Mouse (Mus musculus) embryonic facial prominence, embryonic 14.5 days (tissue): ENCODE measurements around the gene Tor2a. TPM values are rescaled to one million over a fixed set of nuclear protein-coding genes. Genes with fewer than 3 reads are reported as not detected.

Source experiments
- ATAC-seq: fragments of 200-750 bp; cut with Nextera tagmentation; 2 replicates; pipeline ENCODE4 v1.8.0; 2017; ENCODE audit warnings: low read depth, moderate number of reproducible peaks, moderate TSS enrichment
- DNase-seq: peaks from one replicate; pipeline ENCODE4 v3.0.0-alpha.2; 2015; ENCODE audit warnings: low spot score
- H3K27ac ChIP-seq: fragments of 300-500 bp; sonication (generic); replicated peaks from 2 replicates; pipeline ENCODE4 v1.5.1; 2014; ENCODE audit warnings: low read depth, mild to moderate bottlenecking, low read length, moderate library complexity
- H3K27me3 ChIP-seq: fragments of 300-500 bp; sonication (generic); replicated peaks from 2 replicates; pipeline ENCODE4 v1.6.1; 2014; ENCODE audit warnings: low read length; ENCODE audit not compliant: control insufficient read depth, insufficient read depth
- H3K36me3 ChIP-seq: fragments of 300-500 bp; sonication (generic); 2 replicates; pipeline ENCODE4 v1.6.1; 2014; ENCODE audit warnings: low read length, mixed read lengths; ENCODE audit not compliant: control insufficient read depth, insufficient read depth
- H3K4me1 ChIP-seq: fragments of 300-500 bp; sonication (generic); 2 replicates; pipeline ENCODE4 v1.6.1; 2014; ENCODE audit warnings: antibody characterized with exemption, low read length; ENCODE audit not compliant: control insufficient read depth, insufficient read depth
- H3K4me2 ChIP-seq: fragments of 300-500 bp; sonication (generic); 2 replicates; pipeline ENCODE4 v1.6.1; 2014; ENCODE audit warnings: low read depth, mild to moderate bottlenecking, low read length, moderate library complexity, mixed read lengths
- H3K4me3 ChIP-seq: fragments of 300-500 bp; sonication (generic); 2 replicates; pipeline ENCODE4 v1.5.1; 2014; ENCODE audit warnings: low read depth, mild to moderate bottlenecking, low read length
- H3K9ac ChIP-seq: fragments of 300-500 bp; sonication (generic); 2 replicates; pipeline ENCODE4 v1.6.1; 2014; ENCODE audit warnings: low read depth, mild to moderate bottlenecking, low read length, moderate library complexity, mixed read lengths
- H3K9me3 ChIP-seq: fragments of 300-500 bp; sonication (generic); 2 replicates; pipeline ENCODE4 v1.6.1; 2016; ENCODE audit warnings: low read length; ENCODE audit not compliant: control insufficient read depth
- WGBS: fragments of 180-500 bp; shearing (Covaris S2); extraction: QIAGEN DNeasy Blood & Tissue Kit; methylation state at CpG from one replicate; pipeline ENCODE4 v1.1.7; 2014; 5-methylcytosine and 5-hydroxymethylcytosine counted together
- polyA plus RNA-seq: library from polyadenylated mRNA; unstranded; fragments of >200 nt; fragmentation: Nextera tagmentation; extraction: Ambion mirVana; gene quantifications from 2 replicates; pipeline ENCODE4 v1.2.1, GENCODE M21; 2014

Gene Tor2a
- polyA plus RNA-seq, 1 experiment from 2014 or later, result 64.5 TPM

GRCm38 (mm10) chr2:32758503-32758902 is 1.5 kb downstream of the Tor2a start:
- no peaks in the 10 kb centered on the region for H3K27me3 ChIP-seq
- no peaks in the 10 kb centered on the region for H3K4me1 ChIP-seq
- no peak for ATAC-seq
- H3K4me2 ChIP-seq, result no peak overlapping the region; the same call in 1 of the 2 replicates
- no peaks in the 10 kb centered on the region for H3K9me3 ChIP-seq
- 70% methylated on average over 8 of the region's 8 CpGs for WGBS
- no peak for DNase-seq
- H3K36me3 ChIP-seq, result peaks cover 38% of the 10 kb centered on the region
- H3K27ac ChIP-seq, result no peak overlapping the region
- H3K4me3 ChIP-seq, result no peak overlapping the region
- H3K9ac ChIP-seq, result no peak overlapping the region

GRCm38 (mm10) chr2:32759001-32759400 is 2.0 kb downstream of the Tor2a start:
- ATAC-seq, result no peak
- no peak for DNase-seq
- no peak overlapping the region for H3K9ac ChIP-seq

GRCm38 (mm10) chr2:32761361-32761760 is 4.3 kb downstream of the Tor2a start:
- Histone ChIP-seq H3K4me3 (no peak overlapping the region), H3K27me3 (no peaks in the 10 kb centered on the region), H3K9ac (no peak overlapping the region), H3K4me2 (no peak overlapping the region), H3K36me3 (peaks cover 27% of the 10 kb centered on the region), H3K9me3 (no peaks in the 10 kb centered on the region), H3K27ac (no peak overlapping the region), H3K4me1 (no peaks in the 10 kb centered on the region)
- DNase-seq (no peak), ATAC-seq (no peak)
- 85% methylated on average over 14 of the region's 14 CpGs for WGBS

More at GRCm38 (mm10) chr2:32759001-32759400, 2.0 kb downstream of the Tor2a start:
- no peak overlapping the region for H3K4me3 ChIP-seq
- H3K27ac ChIP-seq, result no peak overlapping the region
- WGBS, result 92% methylated on average over 2 of the region's 2 CpGs
- no peaks in the 10 kb centered on the region for H3K4me1 ChIP-seq
- H3K4me2 ChIP-seq, result no peak overlapping the region
- no peaks in the 10 kb centered on the region for H3K27me3 ChIP-seq
- peaks cover 36% of the 10 kb centered on the region for H3K36me3 ChIP-seq
- H3K9me3 ChIP-seq, result no peaks in the 10 kb centered on the region

GRCm38 (mm10) chr2:32761859-32762258 is 4.8 kb downstream of the Tor2a start:
- Histone ChIP-seq H3K4me2 (no peak overlapping the region), H3K9ac (no peak overlapping the region), H3K4me1 (no peaks in the 10 kb centered on the region), H3K36me3 (peaks cover 27% of the 10 kb centered on the region), H3K27ac (no peak overlapping the region), H3K27me3 (no peaks in the 10 kb centered on the region), H3K9me3 (no peaks in the 10 kb centered on the region), H3K4me3 (no peak overlapping the region)
- DNase-seq (no peak), ATAC-seq (no peak)
- WGBS, result 93% methylated on average over 4 of the region's 4 CpGs

GRCm38 (mm10) chr2:32763353-32763752 is 6.3 kb downstream of the Tor2a start:
- no peak overlapping the region for H3K27ac ChIP-seq

GRCm38 (mm10) chr2:32767241-32767640 is 10.2 kb downstream of the Tor2a start:
- no peak for DNase-seq
- no peak overlapping the region for H3K27ac ChIP-seq
- peaks cover 8% of the 10 kb centered on the region; the same call in 1 of the 2 replicates for H3K36me3 ChIP-seq
- WGBS, result 73% methylated on average over 12 of the region's 12 CpGs
- no peaks in the 10 kb centered on the region for H3K27me3 ChIP-seq
- no peak overlapping the region for H3K4me2 ChIP-seq
- H3K9ac ChIP-seq, result no peak overlapping the region
- H3K4me1 ChIP-seq, result 0 out of 2 replicates have a peak, but pooled peaks cover 4% of the 10 kb centered on the region
- no peak overlapping the region for H3K4me3 ChIP-seq
- no peaks in the 10 kb centered on the region for H3K9me3 ChIP-seq
- ATAC-seq, result no peak

More at GRCm38 (mm10) chr2:32763353-32763752, 6.3 kb downstream of the Tor2a start:
- DNase-seq (no peak), ATAC-seq (no peak)
- Histone ChIP-seq H3K4me1 (no peaks in the 10 kb centered on the region), H3K4me3 (no peak overlapping the region), H3K27me3 (no peaks in the 10 kb centered on the region), H3K9me3 (no peaks in the 10 kb centered on the region), H3K9ac (no peak overlapping the region), H3K36me3 (peaks cover 27% of the 10 kb centered on the region), H3K4me2 (no peak overlapping the region)
- 78% methylated on average over 3 of the region's 3 CpGs for WGBS

- Histone ChIP-seq H3K4me2 (no peak overlapping the region), H3K9ac (no peak overlapping the region), H3K4me3 (no peak overlapping the region), H3K36me3 (no peaks in the 10 kb centered on the region), H3K4me1 (0 out of 2 replicates have a peak, but pooled peaks cover 4% of the 10 kb centered on the region), H3K27ac (no peak overlapping the region), H3K27me3 (no peaks in the 10 kb centered on the region), H3K9me3 (no peaks in the 10 kb centered on the region)
- DNase-seq (peak; percentile 56), ATAC-seq (no peak)
- WGBS, result 49% methylated on average over 17 of the region's 19 CpGs
Observed at GRCm38 (mm10) chr2:32768661-32769285, 11.7 kb downstream of the Tor2a start.

- no peak overlapping the region for H3K9ac ChIP-seq
- H3K9me3 ChIP-seq, result no peaks in the 10 kb centered on the region
- no peak overlapping the region for H3K27ac ChIP-seq
- DNase-seq (no peak), ATAC-seq (no peak)
- no peaks in the 10 kb centered on the region for H3K36me3 ChIP-seq
- H3K4me2 ChIP-seq, result no peak overlapping the region
- no peak overlapping the region for H3K4me3 ChIP-seq
- H3K4me1 ChIP-seq, result 0 out of 2 replicates have a peak, but pooled peaks cover 4% of the 10 kb centered on the region
- H3K27me3 ChIP-seq, result no peaks in the 10 kb centered on the region
- 69% methylated on average over 5 of the region's 5 CpGs for WGBS
Observed at GRCm38 (mm10) chr2:32769327-32770085, 12.5 kb downstream of the Tor2a start.
